Mouse (Mus musculus): ENCODE measurements at regions not wholly inside any gene's neighbourhood (a gene's known extent, or its start where the extent isn't known, plus 50 kb on each side); places are given as distances from the start of the nearest gene placed in this dataset.
A peak's percentile ranks its signal among the peaks of the same experiment; 100 is the strongest.

DNA sequence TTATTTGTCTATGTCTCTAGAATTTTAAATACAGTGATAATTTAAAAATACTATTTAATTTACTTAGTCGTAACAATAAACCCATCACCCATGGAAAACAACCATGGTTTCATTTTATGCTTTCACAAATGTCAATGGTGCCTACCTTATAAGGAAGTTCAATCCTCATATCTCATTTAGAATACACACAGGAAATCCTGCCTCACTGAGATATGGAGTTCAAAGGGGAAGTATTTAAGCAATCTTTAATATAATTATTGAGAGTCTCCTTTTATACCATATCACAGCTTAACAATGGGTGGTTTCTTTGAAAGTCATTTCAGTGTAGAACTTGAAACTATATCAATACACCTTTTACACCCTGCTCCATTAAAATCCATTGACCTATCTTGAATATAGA lies 86.0 kb upstream of the Maf start:
- no peak for DNase-seq

DNA sequence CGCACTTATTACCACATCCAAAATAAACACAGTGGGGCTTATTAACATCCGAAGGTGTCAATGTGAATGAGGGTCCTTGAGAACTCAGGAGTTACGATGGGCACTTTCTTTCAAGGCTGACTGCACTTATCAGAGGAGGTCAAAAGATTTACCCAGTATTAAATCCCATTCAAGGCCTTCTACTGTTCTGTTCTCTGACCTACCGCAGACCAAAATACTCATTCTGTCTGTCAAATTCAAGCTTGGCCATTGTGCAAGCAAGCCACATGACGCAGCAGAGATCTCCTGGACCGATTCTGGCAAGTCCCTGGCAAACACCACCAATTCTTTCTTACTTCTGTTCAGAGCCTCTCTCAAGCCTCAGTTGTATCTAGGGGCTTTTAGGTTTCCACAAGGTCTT lies 80.8 kb upstream of the Maf start:
- no peak for DNase-seq

DNA sequence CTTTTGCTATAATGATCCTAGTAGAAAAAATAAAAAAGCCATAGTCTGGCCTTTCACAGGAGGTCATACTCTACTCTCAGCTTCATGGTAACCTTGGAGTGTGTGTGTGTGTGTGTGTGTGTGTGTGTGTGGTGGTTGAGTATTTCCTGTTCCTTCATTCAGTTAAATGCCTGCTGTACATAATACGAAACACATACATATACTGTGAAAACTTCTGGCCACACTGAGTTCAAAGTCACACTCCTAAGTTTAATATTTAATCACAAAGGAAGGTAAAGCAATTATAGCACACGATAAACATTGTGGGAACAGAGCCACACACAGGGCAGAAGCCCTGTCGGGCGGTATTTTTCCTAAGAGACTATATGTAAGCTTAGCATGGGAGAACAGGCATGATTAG lies 78.6 kb upstream of the Maf start:
- no peak for DNase-seq

DNA sequence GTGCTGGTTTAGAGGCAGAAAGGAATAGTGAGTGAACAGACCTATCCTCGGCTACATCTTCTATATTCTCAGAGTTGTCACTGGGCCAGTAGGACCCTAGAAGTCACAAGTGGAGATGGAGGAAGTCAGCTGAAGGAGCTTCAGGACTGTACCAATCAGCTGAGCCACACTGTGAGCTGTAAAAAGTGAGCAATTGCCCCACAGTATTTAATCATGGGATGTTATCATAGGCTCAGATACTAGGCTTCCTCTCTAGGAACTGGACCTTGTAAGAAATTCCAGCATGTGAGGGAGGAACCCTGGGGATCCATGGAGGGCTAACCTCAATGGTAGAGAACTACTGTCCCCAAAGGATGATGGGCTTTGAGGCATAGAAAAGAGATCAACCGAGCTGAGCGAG lies 78.2 kb upstream of the Maf start:
- no peak for DNase-seq

DNA sequence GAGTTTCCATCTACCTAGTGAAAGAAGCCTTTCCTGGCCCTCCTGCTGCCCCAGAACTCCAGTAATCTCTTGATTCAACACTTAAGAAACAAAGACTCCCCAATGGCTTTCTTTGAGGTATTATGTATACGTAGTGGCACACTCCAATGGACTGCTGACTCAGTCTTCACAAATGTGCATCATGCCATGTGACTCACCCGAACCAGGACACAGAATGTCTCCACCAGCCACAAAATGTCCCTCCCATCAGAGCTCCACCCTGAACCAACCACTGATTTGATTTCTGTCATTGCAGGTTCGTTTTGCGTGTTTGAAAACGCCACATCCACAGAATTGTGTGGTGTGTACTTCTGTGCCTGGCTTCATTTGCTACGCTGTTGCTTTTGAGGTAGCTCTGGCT lies 75.8 kb upstream of the Maf start:
- DNase-seq: no peak

DNA sequence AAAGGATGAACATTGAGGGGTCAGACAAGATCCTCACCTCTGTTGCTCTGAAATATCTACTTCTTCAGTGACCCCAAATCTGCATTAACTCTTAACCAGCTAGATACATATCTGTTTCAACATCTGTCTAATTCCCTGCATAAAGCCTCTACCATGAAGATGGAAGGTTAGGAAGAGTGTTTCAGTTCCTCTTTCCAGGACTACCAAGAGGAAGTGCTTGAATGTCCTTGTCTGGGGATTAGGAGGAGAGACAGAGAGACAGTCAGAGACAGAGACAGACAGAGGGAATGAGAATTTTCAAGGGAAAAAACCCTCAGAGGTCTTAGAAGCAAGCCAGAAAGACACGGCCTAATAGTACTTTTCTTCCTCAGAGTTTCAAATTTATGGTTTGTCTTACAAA lies 70.8 kb upstream of the Maf start:
- no peak for DNase-seq

DNA sequence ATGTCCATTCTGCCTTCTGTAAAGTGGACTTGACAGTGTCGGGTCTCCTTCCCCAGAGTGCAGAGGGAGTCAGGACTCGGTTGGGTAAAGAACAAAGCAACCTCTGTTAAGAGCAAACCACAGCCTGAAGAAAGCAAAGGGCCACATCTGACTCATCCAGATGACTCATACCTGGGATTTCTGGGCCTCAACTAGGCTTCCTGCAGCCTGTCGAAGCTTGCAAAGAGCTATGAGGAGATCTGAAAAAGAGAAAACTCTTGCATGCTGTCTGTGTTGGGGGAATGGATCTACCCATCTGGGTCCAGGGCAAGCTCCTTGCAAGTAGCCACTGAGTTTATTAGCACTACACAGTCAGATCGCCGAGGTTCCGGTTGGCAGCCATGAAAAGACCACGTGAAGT lies 63.5 kb upstream of the Maf start:
- no peak for DNase-seq

DNA sequence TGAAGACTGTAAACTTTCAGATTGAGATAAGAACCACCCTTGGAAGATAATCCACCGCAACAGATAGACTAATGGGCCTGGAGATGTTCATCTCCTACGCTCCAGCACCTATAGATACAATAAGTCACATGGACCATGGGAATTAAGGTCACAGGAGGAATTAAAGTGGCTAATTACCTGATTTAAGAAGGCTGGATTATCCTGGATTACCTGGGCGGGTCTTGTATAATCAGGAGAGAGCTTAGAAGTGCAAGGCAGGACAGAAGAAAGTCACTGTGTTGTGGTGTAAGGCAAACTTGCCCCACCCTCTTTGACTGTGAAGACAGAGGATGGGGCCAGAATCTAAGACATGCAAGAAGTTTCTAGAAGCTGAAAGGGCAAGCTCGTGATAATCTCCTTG lies 61.0 kb upstream of the Maf start:
- no peak for DNase-seq

DNA sequence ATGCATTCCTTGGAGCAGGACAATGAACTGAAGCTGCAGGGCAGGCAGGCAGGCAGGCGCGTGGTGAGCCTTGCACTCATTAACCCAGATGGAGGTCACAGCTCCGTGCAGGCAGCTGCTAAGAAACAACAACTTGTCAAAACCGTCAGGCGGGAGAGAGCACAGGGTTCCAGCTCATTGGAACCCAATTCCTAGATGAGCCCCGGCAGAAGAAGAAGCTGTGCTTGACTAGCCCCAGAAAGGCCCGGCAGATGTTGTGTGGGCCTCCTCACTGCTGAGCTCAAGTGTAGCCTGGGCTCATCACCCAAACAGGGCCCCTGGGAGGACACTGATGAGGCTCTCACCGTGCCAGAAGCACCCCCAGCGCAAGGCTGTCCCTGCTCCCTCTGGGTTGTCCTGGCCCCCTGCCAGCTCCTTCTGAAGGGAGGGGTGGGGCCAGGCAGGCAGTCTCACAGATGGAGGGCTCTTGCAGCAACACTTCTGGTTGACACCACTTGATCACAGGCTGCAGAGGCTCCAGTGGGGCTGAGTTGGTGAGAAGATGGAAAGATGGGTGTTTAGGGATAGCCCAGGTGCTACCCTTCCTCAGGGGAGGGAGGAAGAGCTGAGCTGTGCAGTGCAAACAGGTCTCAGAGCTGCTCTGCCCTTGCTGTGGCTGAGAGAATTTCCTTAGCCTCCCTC lies 58.8 kb upstream of the Maf start:
- DNase-seq: peak; percentile 13

DNA sequence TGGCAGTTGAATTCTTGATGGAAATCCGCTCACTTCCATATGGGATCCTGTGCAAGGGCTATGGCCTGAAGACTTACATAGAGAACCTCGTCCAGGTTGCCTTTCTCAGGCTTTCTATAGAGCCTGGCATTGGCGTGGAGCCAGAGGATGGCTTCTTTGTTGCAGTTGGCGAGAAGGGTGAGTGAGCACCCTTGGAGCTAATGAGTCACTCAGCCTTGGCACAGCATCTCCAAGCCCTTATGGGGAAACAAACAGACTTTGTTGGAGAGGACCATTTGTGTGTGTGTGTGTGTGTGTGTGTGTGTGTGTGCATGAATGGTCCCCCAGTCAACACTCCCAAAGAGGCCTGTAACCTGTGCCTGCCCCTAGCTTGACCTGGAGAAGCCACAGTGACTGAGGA lies 57.0 kb upstream of the Maf start:
- no peak for DNase-seq

DNA sequence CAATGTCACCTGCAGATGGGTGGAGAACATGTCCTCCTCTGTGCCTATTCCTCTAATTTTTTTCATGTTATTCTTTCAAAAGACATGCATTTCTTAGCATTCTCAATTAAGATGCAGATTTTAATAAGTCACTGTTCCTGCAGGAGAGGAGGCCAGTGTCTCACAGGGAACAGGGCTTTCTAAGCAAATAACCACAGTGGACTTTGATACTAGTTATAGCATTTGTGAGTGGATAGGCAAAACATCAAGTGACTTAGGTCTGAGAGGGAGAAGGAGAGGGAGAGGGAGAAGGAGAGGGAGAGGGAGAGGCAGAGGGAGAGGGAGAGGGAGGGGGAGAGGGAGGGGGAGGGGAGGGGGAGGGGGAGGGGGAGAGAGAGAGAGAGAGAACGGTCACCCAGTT lies 50.4 kb upstream of the Maf start:
- no peak for DNase-seq

All from thymus, postnatal 4 days (tissue).